11 mouse cellular contexts compared by ENCODE assay signal in the genomic region with DNA sequence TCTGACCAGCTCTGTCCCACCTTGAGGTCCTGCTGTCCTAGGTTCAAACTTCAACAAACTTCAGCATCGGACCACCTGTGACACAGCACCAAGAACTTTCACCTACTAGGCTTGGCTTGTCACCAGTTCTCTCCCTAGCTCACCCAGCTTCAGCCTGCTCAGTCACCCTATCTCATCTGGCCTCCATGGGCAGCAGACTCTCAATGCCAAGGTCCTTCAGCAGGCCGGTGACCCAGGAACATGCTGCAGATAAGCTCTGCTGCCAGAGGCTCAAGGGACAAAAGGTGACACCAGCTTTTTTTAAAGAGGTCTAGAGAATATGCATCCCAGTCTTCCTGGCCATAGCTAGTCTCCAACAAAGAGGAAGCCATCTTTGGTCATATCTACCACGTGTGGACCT. TPM values are rescaled to one million over a fixed set of nuclear protein-coding genes. Genes with fewer than 3 reads are reported as not detected.
"Had no signal": no experiment of that assay in that cellular context is flagged by ENCODE, and none has a peak within 500 bp of the region (broad histone marks: within the 10 kb centered on the region; RNA-seq: fewer than 3 reads in every experiment).

No protein-coding gene starts in this region.

- H3K36me3 ChIP-seq: midbrain, embryonic 13.5 days had no signal

- H3K9ac ChIP-seq: limb, embryonic 13.5 days; liver, embryonic 14.5 days; midbrain, embryonic 13.5 days had no signal

- H3K4me2 ChIP-seq: limb, embryonic 13.5 days; midbrain, embryonic 13.5 days had no signal

- ATAC-seq: lung, postnatal 0 days had no signal

- DNase-seq: kidney, postnatal 36 days; layer of hippocampus, adult 9-11 months; lung, adult 2 months; lung, postnatal 36 days; thymus, postnatal 4 days had no signal

- H3K27ac ChIP-seq: limb, embryonic 13.5 days; liver, embryonic 14.5 days; midbrain, embryonic 13.5 days; stomach, postnatal 0 days had no signal

- H3K9me3 ChIP-seq: limb, embryonic 13.5 days; midbrain, embryonic 13.5 days had no signal

- H3K4me3 ChIP-seq: limb, embryonic 13.5 days; midbrain, embryonic 13.5 days had no signal

RNA-seq across cellular contexts. Expression of a gene that starts 48.5 kb away (rescaled TPM):
- total RNA-seq: megakaryocyte progenitor cell, adult 5-6 weeks had no signal
